In genomic region chr12:102742056-102742455, GRCm38 (mm10) we compare ENCODE assay signal across 18 mouse cellular contexts. TPM values are rescaled to one million over a fixed set of nuclear protein-coding genes. Genes with fewer than 3 reads are reported as not detected.
A peak's percentile ranks its signal among the peaks of the same experiment; 100 is the strongest.
DNase-seq lines count a peak whose midpoint lies in the region; ATAC-seq and TF ChIP-seq lines count a peak whose summit lies in the region.
"Had no signal": no experiment of that assay in that cellular context is flagged by ENCODE, and none has a peak within 500 bp of the region (broad histone marks: within the 10 kb centered on the region; RNA-seq: fewer than 3 reads in every experiment).

No protein-coding gene starts in this region.

- no peaks in the 10 kb centered on the region for H3K27me3 ChIP-seq in forebrain, embryonic 10.5 days (ENCODE audit: poor library complexity, severe bottlenecking)
- no peaks in the 10 kb centered on the region for H3K27me3 ChIP-seq in forebrain, embryonic 14.5 days (replicated peaks; ENCODE audit: control insufficient read depth, insufficient read depth, low read length)
- no peaks in the 10 kb centered on the region for H3K27me3 ChIP-seq in hindbrain, embryonic 14.5 days (ENCODE audit: control insufficient read depth, insufficient read depth, low read length)
- H3K27me3 ChIP-seq in hindbrain, embryonic 16.5 days (replicated peaks; ENCODE audit: control insufficient read depth, insufficient read depth, low read length): no peaks in the 10 kb centered on the region
- no peaks in the 10 kb centered on the region for H3K27me3 ChIP-seq in ES-Bruce4 (ENCODE audit: control insufficient read depth, insufficient read depth, low read length, poor library complexity, severe bottlenecking)
- no peaks in the 10 kb centered on the region for H3K27me3 ChIP-seq in midbrain, embryonic 14.5 days (ENCODE audit: control insufficient read depth, insufficient read depth, low read length)
- H3K27me3 ChIP-seq: Patski had no signal

- H3K4me3 ChIP-seq in forebrain, embryonic 10.5 days: peak overlapping the region; percentile 91; the same call in 1 of the 2 replicates
- no peak overlapping the region for H3K4me3 ChIP-seq in forebrain, embryonic 14.5 days (ENCODE audit: low read depth, low read length)
- H3K4me3 ChIP-seq in hindbrain, embryonic 14.5 days (replicated peaks; ENCODE audit: low read length): peak overlapping the region; percentile 92; the same call in 1 of the 2 replicates
- no peak overlapping the region for H3K4me3 ChIP-seq in hindbrain, embryonic 16.5 days (ENCODE audit: low read length)
- H3K4me3 ChIP-seq in ES-Bruce4 (ENCODE audit: low read depth, low read length): no peak overlapping the region
- no peak overlapping the region for H3K4me3 ChIP-seq in midbrain, embryonic 14.5 days (replicated peaks; ENCODE audit: low read depth, low read length)

- peaks cover 30% of the 10 kb centered on the region for H3K4me1 ChIP-seq in forebrain, embryonic 10.5 days
- H3K4me1 ChIP-seq in forebrain, embryonic 14.5 days (ENCODE audit: control insufficient read depth, insufficient read depth, low read length): peaks cover 18% of the 10 kb centered on the region
- peaks cover 22% of the 10 kb centered on the region for H3K4me1 ChIP-seq in hindbrain, embryonic 14.5 days (replicated peaks; ENCODE audit: control insufficient read depth, insufficient read depth, low read length)
- peaks cover 22% of the 10 kb centered on the region for H3K4me1 ChIP-seq in hindbrain, embryonic 16.5 days (ENCODE audit: control insufficient read depth, insufficient read depth, low read depth, low read length)
- no peaks in the 10 kb centered on the region for H3K4me1 ChIP-seq in ES-Bruce4 (ENCODE audit: control insufficient read depth, insufficient read depth, low read length)
- peaks cover 20% of the 10 kb centered on the region for H3K4me1 ChIP-seq in midbrain, embryonic 14.5 days (ENCODE audit: control insufficient read depth, insufficient read depth, low read length)

- no peak overlapping the region for H3K9ac ChIP-seq in forebrain, embryonic 14.5 days (ENCODE audit: low read length)
- peak overlapping the region; percentile 85 for H3K9ac ChIP-seq in hindbrain, embryonic 14.5 days
- no peak overlapping the region for H3K9ac ChIP-seq in hindbrain, embryonic 16.5 days (ENCODE audit: low read depth, low read length)
- peak overlapping the region; percentile 95; the same call in 1 of the 2 replicates for H3K9ac ChIP-seq in ES-Bruce4 (ENCODE audit: low read depth, poor library complexity, severe bottlenecking)
- 0 out of 2 replicates have a peak overlapping the region, but pooled peaks have one; percentile 93 for H3K9ac ChIP-seq in midbrain, embryonic 14.5 days (replicated peaks; ENCODE audit: low read length)

- peaks cover 31% of the 10 kb centered on the region for H3K36me3 ChIP-seq in forebrain, embryonic 10.5 days (replicated peaks)
- peaks cover 3% of the 10 kb centered on the region; the same call in 1 of the 2 replicates for H3K36me3 ChIP-seq in forebrain, embryonic 14.5 days (ENCODE audit: control insufficient read depth, insufficient read depth, low read length)
- H3K36me3 ChIP-seq in hindbrain, embryonic 14.5 days (replicated peaks; ENCODE audit: control insufficient read depth, insufficient read depth): peaks cover 6% of the 10 kb centered on the region; the same call in 1 of the 2 replicates
- peaks cover 3% of the 10 kb centered on the region; the same call in 1 of the 2 replicates for H3K36me3 ChIP-seq in hindbrain, embryonic 16.5 days (ENCODE audit: control insufficient read depth, insufficient read depth, low read length)
- peaks cover 17% of the 10 kb centered on the region for H3K36me3 ChIP-seq in ES-Bruce4 (ENCODE audit: control insufficient read depth, insufficient read depth, low read length, poor library complexity, severe bottlenecking)
- peaks cover 10% of the 10 kb centered on the region for H3K36me3 ChIP-seq in midbrain, embryonic 14.5 days (ENCODE audit: control insufficient read depth, insufficient read depth, low read length)

- WGBS in forebrain, embryonic 10.5 days: 91% methylated on average over 7 of the region's 7 CpGs
- WGBS in forebrain, embryonic 14.5 days: 92% methylated on average over 7 of the region's 7 CpGs
- 88% methylated on average over 7 of the region's 7 CpGs for WGBS in hindbrain, embryonic 14.5 days
- 90% methylated on average over 7 of the region's 7 CpGs for WGBS in hindbrain, embryonic 16.5 days
- 90% methylated on average over 7 of the region's 7 CpGs for WGBS in midbrain, embryonic 14.5 days

- H3K9me3 ChIP-seq in forebrain, embryonic 10.5 days: no peaks in the 10 kb centered on the region
- no peaks in the 10 kb centered on the region for H3K9me3 ChIP-seq in forebrain, embryonic 14.5 days (replicated peaks; ENCODE audit: control insufficient read depth, low read length)
- H3K9me3 ChIP-seq in hindbrain, embryonic 14.5 days (ENCODE audit: control insufficient read depth, low read length): no peaks in the 10 kb centered on the region
- H3K9me3 ChIP-seq in hindbrain, embryonic 16.5 days (ENCODE audit: control insufficient read depth, low read length): no peaks in the 10 kb centered on the region
- no peaks in the 10 kb centered on the region for H3K9me3 ChIP-seq in ES-Bruce4 (replicated peaks; ENCODE audit: control insufficient read depth, insufficient read depth, low read length, poor library complexity, severe bottlenecking)
- H3K9me3 ChIP-seq in midbrain, embryonic 14.5 days (ENCODE audit: control insufficient read depth, low read length): no peaks in the 10 kb centered on the region

- TF ChIP-seq POLR2A in ES-Bruce4 (IDR thresholded peaks at IDR 0.05; ENCODE audit: insufficient read depth, low read length): no peak

- no peak for TF ChIP-seq EP300 in ES-Bruce4 (IDR thresholded peaks at IDR 0.05; ENCODE audit: insufficient read depth, low read depth, low read length)

- TF ChIP-seq CTCF in ES-Bruce4 (IDR thresholded peaks at IDR 0.05; ENCODE audit: low read depth, low read length): no peak

- H3K4me2 ChIP-seq in forebrain, embryonic 14.5 days (ENCODE audit: low read length): no peak overlapping the region; the same call in 1 of the 2 replicates
- peak overlapping the region; percentile 86 for H3K4me2 ChIP-seq in hindbrain, embryonic 14.5 days (replicated peaks)
- H3K4me2 ChIP-seq in hindbrain, embryonic 16.5 days (ENCODE audit: low read length): no peak overlapping the region; the same call in 1 of the 2 replicates
- peak overlapping the region; percentile 86 for H3K4me2 ChIP-seq in midbrain, embryonic 14.5 days (ENCODE audit: low read length)

- ATAC-seq in forebrain, embryonic 14.5 days: no peak
- ATAC-seq in hindbrain, embryonic 14.5 days (ENCODE audit: low FRiP score): no peak
- ATAC-seq in hindbrain, embryonic 16.5 days: no peak
- ATAC-seq in midbrain, embryonic 14.5 days (ENCODE audit: low FRiP score, low TSS enrichment): no peak
- ATAC-seq: intestine, embryonic 16.5 days; Patski had no signal

- H3K27ac ChIP-seq in forebrain, embryonic 10.5 days: no peak overlapping the region
- no peak overlapping the region for H3K27ac ChIP-seq in forebrain, embryonic 14.5 days (ENCODE audit: low read depth, low read length)
- H3K27ac ChIP-seq in hindbrain, embryonic 14.5 days: no peak overlapping the region
- H3K27ac ChIP-seq in hindbrain, embryonic 16.5 days (ENCODE audit: low read depth, low read length): no peak overlapping the region
- no peak overlapping the region for H3K27ac ChIP-seq in ES-Bruce4 (ENCODE audit: insufficient read depth, low read length)
- H3K27ac ChIP-seq in midbrain, embryonic 14.5 days (replicated peaks; ENCODE audit: low read depth, low read length): no peak overlapping the region
- H3K27ac ChIP-seq: macrophage had no signal

- no peak for DNase-seq in forebrain, embryonic 10.5 days (ENCODE audit: extremely low spot score, low spot score)
- no peak for DNase-seq in forebrain, embryonic 14.5 days (ENCODE audit: low spot score)
- DNase-seq in hindbrain, embryonic 14.5 days (ENCODE audit: low spot score): no peak
- no peak for DNase-seq in midbrain, embryonic 14.5 days
- DNase-seq in Muller cell, postnatal 12 days (ENCODE audit: inconsistent ontology term): no peak
- DNase-seq in spleen, adult 12 weeks (ENCODE audit: low spot score): no peak
- DNase-seq: adrenal gland, postnatal 36 days; heart, adult 18-20 months; heart, postnatal 10 days; kidney, postnatal 14 days; lung, adult 18-20 months; right cerebral cortex, postnatal 14 days had no signal

RNA-seq across cellular contexts. Expression of gene Moap1, which starts 1.4 kb away (rescaled TPM):
- polyA plus RNA-seq in forebrain, embryonic 10.5 days (2016; fragmentation: Nextera tagmentation; extraction: Ambion mirVana): 33.8 and 36.5 TPM in 2 replicates
- 47.0 and 59.8 TPM in 2 replicates for polyA plus RNA-seq in forebrain, embryonic 14.5 days (2014; fragmentation: Nextera tagmentation; extraction: Ambion mirVana)
- 64.6 and 67.3 TPM in 2 replicates for polyA plus RNA-seq in hindbrain, embryonic 14.5 days (2014; fragmentation: Nextera tagmentation; extraction: Ambion mirVana)
- polyA plus RNA-seq in hindbrain, embryonic 16.5 days (2015; fragmentation: Nextera tagmentation; extraction: Ambion mirVana): 72.4 and 81.3 TPM in 2 replicates
- polyA plus RNA-seq in ES-Bruce4 (2011; ENCODE audit: insufficient read depth, insufficient read length, low read depth, missing spikeins): 6.7 and 7.5 TPM in 2 replicates
- 60.0 and 63.6 TPM in 2 replicates for polyA plus RNA-seq in midbrain, embryonic 14.5 days (2014; fragmentation: Nextera tagmentation; extraction: Ambion mirVana)

RNA-seq across cellular contexts. Expression of gene Tmem251, which starts 1.5 kb away (rescaled TPM):
- polyA plus RNA-seq in forebrain, embryonic 10.5 days (2016; fragmentation: Nextera tagmentation; extraction: Ambion mirVana): 12.0 and 14.2 TPM in 2 replicates
- polyA plus RNA-seq in forebrain, embryonic 14.5 days (2014; fragmentation: Nextera tagmentation; extraction: Ambion mirVana): 12.3 and 14.2 TPM in 2 replicates
- 11.9 and 12.8 TPM in 2 replicates for polyA plus RNA-seq in hindbrain, embryonic 14.5 days (2014; fragmentation: Nextera tagmentation; extraction: Ambion mirVana)
- polyA plus RNA-seq in hindbrain, embryonic 16.5 days (2015; fragmentation: Nextera tagmentation; extraction: Ambion mirVana): 9.9 and 11.8 TPM in 2 replicates
- polyA plus RNA-seq in ES-Bruce4 (2011; ENCODE audit: insufficient read depth, insufficient read length, low read depth, missing spikeins): 6.3 TPM in 2 replicates
- 13.0 and 13.2 TPM in 2 replicates for polyA plus RNA-seq in midbrain, embryonic 14.5 days (2014; fragmentation: Nextera tagmentation; extraction: Ambion mirVana)

RNA-seq across cellular contexts. Expression of gene Gm28051, which starts 15.5 kb away (rescaled TPM):
- polyA plus RNA-seq in forebrain, embryonic 10.5 days (2016; fragmentation: Nextera tagmentation; extraction: Ambion mirVana): not detected in 2 replicates
- polyA plus RNA-seq in forebrain, embryonic 14.5 days (2014; fragmentation: Nextera tagmentation; extraction: Ambion mirVana): not detected in 2 replicates
- polyA plus RNA-seq in hindbrain, embryonic 14.5 days (2014; fragmentation: Nextera tagmentation; extraction: Ambion mirVana): not detected in 2 replicates
- polyA plus RNA-seq in hindbrain, embryonic 16.5 days (2015; fragmentation: Nextera tagmentation; extraction: Ambion mirVana): not detected in 2 replicates
- not detected in 2 replicates for polyA plus RNA-seq in ES-Bruce4 (2011; ENCODE audit: insufficient read depth, insufficient read length, low read depth, missing spikeins)
- not detected in 2 replicates for polyA plus RNA-seq in midbrain, embryonic 14.5 days (2014; fragmentation: Nextera tagmentation; extraction: Ambion mirVana)
- polyA plus RNA-seq: intestine, embryonic 16.5 days; macrophage; Patski; urinary bladder, adult 2 months had no signal

RNA-seq across cellular contexts. Expression of gene Gon7, which starts 15.5 kb away (rescaled TPM):
- polyA plus RNA-seq in forebrain, embryonic 10.5 days (2016; fragmentation: Nextera tagmentation; extraction: Ambion mirVana): 47.9 and 52.4 TPM in 2 replicates
- 30.6 and 36.6 TPM in 2 replicates for polyA plus RNA-seq in forebrain, embryonic 14.5 days (2014; fragmentation: Nextera tagmentation; extraction: Ambion mirVana)
- polyA plus RNA-seq in hindbrain, embryonic 14.5 days (2014; fragmentation: Nextera tagmentation; extraction: Ambion mirVana): 40.2 and 45.7 TPM in 2 replicates
- 38.7 and 45.2 TPM in 2 replicates for polyA plus RNA-seq in hindbrain, embryonic 16.5 days (2015; fragmentation: Nextera tagmentation; extraction: Ambion mirVana)
- 23.6 and 26.6 TPM in 2 replicates for polyA plus RNA-seq in ES-Bruce4 (2011; ENCODE audit: insufficient read depth, insufficient read length, low read depth, missing spikeins)
- polyA plus RNA-seq in midbrain, embryonic 14.5 days (2014; fragmentation: Nextera tagmentation; extraction: Ambion mirVana): 44.9 and 51.8 TPM in 2 replicates

RNA-seq across cellular contexts. Expression of gene Ubr7, which starts 15.7 kb away (rescaled TPM):
- 67.8 and 71.6 TPM in 2 replicates for polyA plus RNA-seq in forebrain, embryonic 10.5 days (2016; fragmentation: Nextera tagmentation; extraction: Ambion mirVana)
- 53.0 and 58.2 TPM in 2 replicates for polyA plus RNA-seq in forebrain, embryonic 14.5 days (2014; fragmentation: Nextera tagmentation; extraction: Ambion mirVana)
- 44.8 and 48.6 TPM in 2 replicates for polyA plus RNA-seq in hindbrain, embryonic 14.5 days (2014; fragmentation: Nextera tagmentation; extraction: Ambion mirVana)
- 34.7 and 38.9 TPM in 2 replicates for polyA plus RNA-seq in hindbrain, embryonic 16.5 days (2015; fragmentation: Nextera tagmentation; extraction: Ambion mirVana)
- polyA plus RNA-seq in ES-Bruce4 (2011; ENCODE audit: insufficient read depth, insufficient read length, low read depth, missing spikeins): 93.1 and 97.5 TPM in 2 replicates
- 32.6 and 47.1 TPM in 2 replicates for polyA plus RNA-seq in midbrain, embryonic 14.5 days (2014; fragmentation: Nextera tagmentation; extraction: Ambion mirVana)

Comparison
In these comparisons a context has a peak if more than half of its experiments do, and no peak if none do; other contexts are left out.
1. H3K4me3 ChIP-seq: peak in forebrain, embryonic 10.5 days (single experiment) and hindbrain, embryonic 14.5 days (single experiment); none in forebrain, embryonic 14.5 days (single experiment), hindbrain, embryonic 16.5 days (single experiment), ES-Bruce4 (single experiment) and midbrain, embryonic 14.5 days (single experiment).
2. H3K4me2 ChIP-seq: peak in hindbrain, embryonic 14.5 days (single experiment) and midbrain, embryonic 14.5 days (single experiment); none in forebrain, embryonic 14.5 days (single experiment) and hindbrain, embryonic 16.5 days (single experiment).
3. H3K9ac ChIP-seq: peak in hindbrain, embryonic 14.5 days (single experiment), ES-Bruce4 (single experiment) and midbrain, embryonic 14.5 days (single experiment); none in forebrain, embryonic 14.5 days (single experiment) and hindbrain, embryonic 16.5 days (single experiment).